Mouse (Mus musculus) right cerebral cortex, adult 18-20 months (tissue): ENCODE measurements at regions not wholly inside any gene's neighbourhood (a gene's known extent, or its start where the extent isn't known, plus 50 kb on each side); places are given as distances from the start of the nearest gene placed in this dataset.

ENCODE experiments used
- DNase-seq: peaks from one replicate; pipeline ENCODE4 v3.0.0; 2022; ENCODE audit warnings: mixed read lengths

DNA sequence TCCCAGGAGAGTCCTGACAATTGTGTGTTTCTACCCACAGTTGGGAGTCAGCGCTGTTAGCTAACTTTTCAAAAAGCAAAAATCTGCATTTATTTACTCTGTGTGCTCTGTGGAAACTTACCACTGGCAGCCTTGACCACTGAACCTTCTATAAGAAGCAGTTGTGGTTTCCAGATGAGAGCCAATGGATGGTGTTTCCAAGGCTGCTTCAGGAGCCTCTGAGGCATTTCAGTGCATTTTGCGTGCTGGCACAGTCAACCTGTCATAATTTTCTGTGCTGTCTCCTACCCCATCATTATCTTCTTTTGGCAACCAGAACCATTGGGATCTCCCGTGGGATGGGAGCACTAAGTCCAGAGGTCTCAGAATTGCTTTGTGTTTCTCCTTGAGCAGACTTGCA is 60.3 kb downstream of the 4930544G11Rik start:
- DNase-seq, result no peak

GRCm38 (mm10) chr6:66023531-66023930 is 71.1 kb downstream of the 4930544G11Rik start:
- DNase-seq, result no peak

- no peak for DNase-seq
These were observed 84.4 kb downstream of the 4930544G11Rik start for GRCm38 (mm10) chr6:66036789-66037188.

GRCm38 (mm10) chr6:66051852-66052251 is 99.4 kb downstream of the 4930544G11Rik start:
- no peak for DNase-seq

DNA sequence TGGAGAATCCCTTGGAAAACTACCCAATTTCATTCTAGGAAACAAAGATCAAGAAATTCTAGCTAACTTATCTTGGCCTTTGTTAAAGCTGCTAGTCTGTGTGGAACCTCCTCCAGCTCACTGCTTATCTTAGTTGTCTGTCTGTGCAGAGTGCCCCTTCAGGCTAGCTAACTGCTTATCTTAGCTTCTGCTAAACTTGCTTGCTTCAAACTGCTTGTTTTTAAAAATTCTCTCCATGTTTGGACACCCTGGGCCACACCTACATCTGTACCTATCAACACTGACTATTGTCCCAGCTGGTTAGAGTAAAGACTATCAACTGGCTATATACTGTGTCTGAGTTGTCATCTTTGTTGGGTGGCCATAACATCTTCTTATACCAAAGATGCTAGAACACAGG is 100.0 kb downstream of the 4930544G11Rik start:
- no peak for DNase-seq

DNA sequence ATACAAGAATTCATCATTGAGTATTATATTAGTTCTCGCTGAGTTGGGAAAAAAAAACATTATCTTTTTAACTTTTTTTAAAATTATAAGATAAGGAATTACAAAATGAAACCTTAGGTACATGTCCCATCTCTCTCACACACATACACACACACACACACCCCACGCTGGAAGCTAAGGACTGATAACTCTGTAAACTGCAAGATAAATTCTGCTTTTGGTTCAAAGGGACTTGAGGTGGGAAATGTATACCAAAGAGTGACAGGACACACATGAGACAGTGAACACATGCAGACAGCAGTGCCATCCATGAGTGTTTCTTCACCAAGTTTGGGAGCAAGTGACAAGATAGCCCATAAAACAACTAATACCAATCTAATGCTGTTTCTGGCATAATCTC is 100.8 kb downstream of the 4930544G11Rik start:
- DNase-seq, result no peak

DNA sequence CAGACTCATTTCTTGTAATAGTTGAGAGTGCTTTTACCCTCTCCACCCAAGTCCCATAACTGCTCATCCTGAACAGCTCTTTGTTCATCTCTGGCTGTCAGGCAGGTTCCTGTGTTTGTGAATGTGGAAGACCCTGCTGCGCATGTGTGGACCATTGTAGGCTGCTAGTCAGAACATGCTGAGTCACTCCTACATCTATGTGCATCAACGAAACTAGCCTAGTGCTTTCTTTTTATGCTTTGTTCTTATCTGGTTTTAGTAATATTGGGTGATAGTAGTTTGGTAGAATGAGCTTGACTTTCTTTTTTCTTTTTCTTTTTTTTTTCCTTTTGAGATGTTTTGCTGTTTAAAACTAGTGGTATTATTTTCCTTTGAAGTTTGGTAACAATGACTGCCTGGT is 116.5 kb downstream of the 4930544G11Rik start:
- no peak for DNase-seq

- DNase-seq, result no peak
These were observed 125.0 kb downstream of the 4930544G11Rik start for GRCm38 (mm10) chr6:66077445-66077844.

- DNase-seq, result no peak
These were observed 126.4 kb downstream of the 4930544G11Rik start for GRCm38 (mm10) chr6:66078769-66079168.

DNA sequence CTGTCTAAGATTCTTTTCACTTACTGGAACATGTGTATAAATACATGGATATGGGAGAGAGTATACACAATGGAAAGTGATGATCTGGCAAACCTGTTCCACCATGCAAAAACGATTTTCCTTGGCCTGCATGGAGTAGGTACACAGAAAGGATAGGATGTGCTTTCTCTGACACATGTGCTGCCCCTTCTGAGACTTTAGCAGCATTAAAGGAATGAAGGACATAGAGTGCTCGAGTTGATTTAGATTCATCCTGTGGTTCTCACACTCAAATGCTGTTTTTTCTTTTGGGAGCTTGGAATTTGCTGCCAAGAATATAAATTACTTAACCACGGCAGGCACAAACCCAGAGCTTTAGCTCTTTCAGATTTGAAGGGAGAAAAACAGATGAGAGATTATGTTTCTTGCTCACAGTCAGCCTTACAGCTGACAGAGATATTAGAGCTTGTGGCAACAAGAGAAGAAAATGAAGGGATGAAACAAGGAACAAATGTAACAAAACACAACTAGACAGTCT is 149.2 kb downstream of the 4930544G11Rik start:
- peak; percentile 2 for DNase-seq

DNA sequence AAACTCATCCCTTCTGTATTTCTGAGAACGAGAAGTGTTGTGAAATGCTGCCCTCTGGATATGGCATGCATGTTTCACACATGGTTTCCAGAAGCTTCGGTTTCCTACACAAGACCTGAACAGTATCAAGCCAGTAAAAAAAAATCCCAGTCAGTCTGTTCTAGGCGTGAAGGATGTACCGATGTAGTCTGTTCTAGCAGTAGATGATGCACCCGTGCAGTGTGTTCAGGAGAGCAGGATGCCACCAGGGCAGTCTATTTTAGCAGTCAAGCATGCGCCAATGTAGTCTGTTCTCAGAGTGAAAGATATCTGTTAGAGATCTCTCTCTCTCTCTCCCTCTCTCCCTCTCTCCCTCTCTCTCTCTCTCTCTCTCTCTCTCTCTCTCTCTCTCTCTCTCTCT is 162.0 kb downstream of the 4930544G11Rik start:
- DNase-seq, result no peak

DNA sequence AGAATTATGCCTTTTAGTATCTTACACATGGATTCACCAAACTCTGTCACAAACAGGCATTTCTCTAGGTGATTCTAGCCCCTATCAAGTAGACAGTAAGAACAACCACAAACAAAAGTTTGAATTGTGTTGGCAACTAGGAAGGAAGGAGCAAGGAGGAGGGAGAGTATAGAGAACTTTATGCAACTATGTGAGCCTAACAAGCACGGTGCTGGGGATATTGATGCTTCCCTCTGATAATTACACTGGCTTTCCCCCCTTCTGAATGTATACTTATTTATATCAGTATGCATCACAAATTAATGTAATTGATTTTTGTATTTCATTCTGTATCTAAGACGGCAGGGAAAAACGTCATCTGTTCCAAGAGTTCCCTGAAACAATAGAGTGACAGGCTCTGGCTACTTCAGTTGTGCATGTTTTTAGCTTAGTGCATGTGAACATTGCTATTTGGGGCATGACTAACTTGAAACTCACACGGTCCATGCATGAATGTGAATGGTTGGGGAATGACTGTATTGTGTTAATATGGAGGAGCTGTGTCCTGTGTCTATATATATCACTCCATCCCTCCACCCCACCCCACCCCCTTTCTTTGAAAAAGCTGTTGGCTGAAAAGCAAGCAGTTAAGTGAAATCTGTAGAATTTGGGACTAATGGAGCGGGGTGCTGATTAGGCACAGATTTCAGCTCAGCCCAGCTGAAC is 169.2 kb downstream of the 4930544G11Rik start:
- no peak for DNase-seq

- DNase-seq, result no peak
These were observed 171.9 kb downstream of the 4930544G11Rik start for GRCm38 (mm10) chr6:66124292-66124691.

DNA sequence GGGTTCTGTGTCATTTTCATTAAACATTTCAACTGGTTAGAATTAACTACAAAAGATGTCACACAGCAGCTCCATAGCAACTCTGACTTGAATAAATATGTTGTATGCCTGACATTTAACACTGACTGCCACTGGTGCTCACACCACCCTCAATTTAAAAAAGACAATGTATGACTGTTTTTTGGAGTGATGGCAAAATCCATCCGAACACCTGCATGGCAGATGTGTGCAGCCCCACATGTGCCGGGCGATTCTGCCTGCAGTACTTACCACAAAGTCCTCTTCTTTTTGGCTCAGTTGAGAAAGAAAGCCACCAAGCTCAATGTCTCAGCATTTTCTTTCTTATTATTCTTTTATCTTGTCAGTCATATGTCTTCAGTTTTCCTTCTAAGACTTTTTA is 199.4 kb downstream of the 4930544G11Rik start:
- no peak for DNase-seq

GRCm38 (mm10) chr6:66154831-66155230 is 202.4 kb downstream of the 4930544G11Rik start:
- DNase-seq, result no peak

GRCm38 (mm10) chr6:66160805-66161204 is 208.4 kb downstream of the 4930544G11Rik start:
- no peak for DNase-seq

- no peak for DNase-seq
These were observed 216.5 kb downstream of the 4930544G11Rik start for GRCm38 (mm10) chr6:66168913-66169312.

- DNase-seq, result no peak
These were observed 245.6 kb downstream of the 4930544G11Rik start for GRCm38 (mm10) chr6:66197990-66198389.

DNA sequence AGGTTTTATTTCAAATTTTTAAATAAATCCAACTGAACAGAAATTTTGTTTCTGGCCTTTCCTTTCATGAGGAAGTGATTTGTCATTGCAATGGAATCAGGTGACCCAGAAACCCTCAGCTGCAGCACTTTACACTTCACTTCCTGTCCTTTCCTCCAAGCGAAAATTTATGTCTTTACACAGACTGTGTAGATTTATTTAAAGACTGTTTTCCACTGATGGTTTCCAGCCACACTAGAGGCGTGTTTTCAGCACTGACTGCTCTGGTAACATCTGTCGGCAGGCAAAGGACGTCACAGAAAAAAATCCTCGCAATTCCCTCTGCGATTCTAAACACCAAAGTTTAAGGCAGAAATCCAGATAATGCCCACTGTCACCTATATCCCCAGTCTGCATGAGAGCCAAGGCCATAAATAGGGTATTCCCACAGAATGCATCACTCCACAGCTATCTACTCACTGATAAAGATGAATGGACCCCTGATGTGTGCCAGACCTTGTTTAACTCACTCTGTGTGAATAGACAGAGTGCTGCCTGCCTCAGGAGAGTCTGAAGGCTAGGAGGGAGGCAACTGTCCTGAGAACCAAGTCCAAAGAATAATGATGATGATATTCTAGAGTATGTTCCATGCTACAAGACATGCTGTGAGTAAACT is 247.9 kb downstream of the 4930544G11Rik start:
- no peak for DNase-seq

GRCm38 (mm10) chr6:66206197-66206925 is 254.0 kb downstream of the 4930544G11Rik start:
- no peak for DNase-seq

DNA sequence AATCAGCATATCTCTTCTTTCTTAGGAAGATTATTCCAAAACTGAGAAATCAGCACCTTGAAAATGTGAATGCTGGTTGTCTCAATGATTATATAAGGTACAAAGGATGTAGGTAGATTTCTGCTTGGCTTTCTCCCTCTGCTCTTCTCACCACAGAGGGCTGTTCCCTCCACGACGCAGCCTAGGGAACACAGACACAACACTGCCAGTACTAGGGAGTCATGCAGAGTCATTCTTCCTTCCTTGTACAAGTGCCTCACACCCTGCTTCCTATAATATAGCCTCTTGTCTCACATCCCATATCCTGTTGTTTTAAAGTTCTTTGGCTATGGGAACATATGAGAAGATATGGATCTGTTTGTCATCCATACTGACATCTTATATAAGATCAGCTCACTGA is 265.1 kb downstream of the 4930544G11Rik start:
- DNase-seq, result no peak

DNA sequence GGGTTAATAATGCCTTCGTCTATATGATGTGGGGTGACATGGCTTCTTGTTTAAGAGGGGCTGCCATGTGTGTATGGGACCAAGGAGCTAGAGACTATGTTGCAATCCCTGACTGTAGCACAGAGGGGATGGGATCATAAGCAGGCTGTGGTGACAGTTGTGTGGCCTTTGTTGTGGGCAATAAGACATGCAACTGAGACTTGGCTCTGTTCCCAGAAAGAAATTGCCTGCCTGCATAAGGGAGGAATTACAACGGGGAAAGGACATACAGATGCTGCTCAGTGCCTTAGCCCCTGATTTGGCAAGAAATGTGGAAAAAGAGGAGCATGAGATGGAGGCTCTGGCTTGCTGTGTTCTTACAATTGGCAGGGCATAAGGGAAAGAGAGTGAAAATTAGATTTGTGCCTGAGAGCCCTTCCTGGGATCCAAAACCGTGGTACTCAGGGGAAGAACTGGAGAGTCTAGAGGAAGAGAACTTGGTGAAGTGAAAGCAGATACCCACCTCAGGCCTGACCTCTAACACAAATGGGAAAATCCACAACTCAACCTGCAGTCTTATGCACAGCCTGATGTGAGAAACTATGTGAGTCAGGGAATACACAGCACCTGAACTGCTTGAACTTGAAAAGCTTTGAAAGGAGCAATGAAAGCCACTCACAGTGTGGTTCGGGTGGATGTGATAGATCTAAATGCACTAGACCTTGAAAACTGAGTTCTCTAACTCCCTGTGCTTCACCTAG is 271.9 kb downstream of the 4930544G11Rik start:
- DNase-seq, result no peak

DNA sequence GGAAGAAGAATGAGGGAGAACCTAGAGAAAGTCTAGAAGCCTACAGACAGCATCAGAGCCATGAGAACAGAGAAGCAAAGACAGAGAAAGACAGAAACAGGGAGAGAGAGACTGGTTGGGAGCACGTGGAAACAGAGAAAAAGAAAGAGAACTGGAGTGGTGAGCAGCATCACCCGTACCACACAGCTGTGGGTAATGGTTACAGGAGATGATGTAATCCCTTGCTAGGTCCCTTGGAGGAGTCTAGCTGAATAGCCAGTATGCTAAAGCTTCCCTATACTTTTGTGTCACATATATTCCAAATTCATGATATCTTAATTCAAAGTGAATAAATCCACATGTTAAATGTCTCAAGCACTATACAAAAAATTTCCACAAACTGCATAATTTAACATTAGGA is 284.0 kb downstream of the 4930544G11Rik start:
- no peak for DNase-seq
